Mouse (Mus musculus) bone marrow macrophage, adult 2 months (primary cell): ENCODE measurements around the gene Hoxb1. TPM values are rescaled to one million over a fixed set of nuclear protein-coding genes. Genes with fewer than 3 reads are reported as not detected.

ENCODE experiments used
- H3K27ac ChIP-seq: 2 replicates; pipeline ENCODE4 v1.5.1; 2012; ENCODE audit warnings: low read depth, low read length; ENCODE audit not compliant: insufficient read depth
- H3K4me1 ChIP-seq: 2 replicates; pipeline ENCODE4 v1.6.1; 2012; ENCODE audit warnings: low read length; ENCODE audit not compliant: control insufficient read depth, insufficient read depth
- H3K4me3 ChIP-seq: 2 replicates; pipeline ENCODE4 v1.5.1; 2012; ENCODE audit warnings: mild to moderate bottlenecking, low read length, moderate library complexity; ENCODE audit not compliant: insufficient read depth
- CTCF ChIP-seq: IDR thresholded peaks from 2 replicates; pipeline ENCODE4 v1.5.1; 2012; ENCODE audit warnings: low read depth, mild to moderate bottlenecking, low read length, moderate library complexity
- POLR2A ChIP-seq: IDR thresholded peaks from 2 replicates; pipeline ENCODE4 v1.6.1; 2012; ENCODE audit warnings: mild to moderate bottlenecking, low read depth, low read length, borderline replicate concordance
- polyA plus RNA-seq: library from polyadenylated mRNA; stranded (reverse); fragments of >200 nt; gene quantifications from 2 replicates; pipeline ENCODE4 v1.2.4, GENCODE M21; 2012; ENCODE audit not compliant: missing spikeins, insufficient read depth, insufficient read length

Hoxb1 gene
- polyA plus RNA-seq, 1 experiment: not detected

GRCm38 (mm10) chr11:96343206-96343745, 22.3 kb upstream of the Hoxb1 start:
- TF ChIP-seq CTCF: no peak
- H3K27ac ChIP-seq: no peak overlapping the region

GRCm38 (mm10) chr11:96344061-96344877, 21.3 kb upstream of the Hoxb1 start:
- Histone ChIP-seq H3K27ac (no peak overlapping the region), H3K4me3 (no peak overlapping the region), H3K4me1 (no peaks in the 10 kb centered on the region)
- no peak for TF ChIP-seq POLR2A
- TF ChIP-seq CTCF: no peak

More at GRCm38 (mm10) chr11:96343206-96343745, 22.3 kb upstream of the Hoxb1 start:
- H3K4me3 ChIP-seq: no peak overlapping the region
- no peaks in the 10 kb centered on the region for H3K4me1 ChIP-seq

GRCm38 (mm10) chr11:96344878-96345159, 20.7 kb upstream of the Hoxb1 start:
- H3K27ac ChIP-seq: no peak overlapping the region
- TF ChIP-seq POLR2A (no peak), CTCF (no peak)
- H3K4me1 ChIP-seq: no peaks in the 10 kb centered on the region

GRCm38 (mm10) chr11:96345220-96345892, 20.2 kb upstream of the Hoxb1 start:
- no peaks in the 10 kb centered on the region for H3K4me1 ChIP-seq
- H3K27ac ChIP-seq: no peak overlapping the region
- TF ChIP-seq POLR2A (no peak), CTCF (no peak)
- H3K4me3 ChIP-seq: no peak overlapping the region

More at GRCm38 (mm10) chr11:96344878-96345159, 20.7 kb upstream of the Hoxb1 start:
- no peak overlapping the region for H3K4me3 ChIP-seq

- no peaks in the 10 kb centered on the region for H3K4me1 ChIP-seq
- TF ChIP-seq CTCF (no peak), POLR2A (no peak)
- H3K4me3 ChIP-seq: no peak overlapping the region
- no peak overlapping the region for H3K27ac ChIP-seq
These were observed 19.4 kb upstream of the Hoxb1 start for GRCm38 (mm10) chr11:96345893-96346806.

GRCm38 (mm10) chr11:96346916-96347520, 18.5 kb upstream of the Hoxb1 start:
- H3K27ac ChIP-seq: no peak overlapping the region
- no peak for TF ChIP-seq CTCF
- no peak for TF ChIP-seq POLR2A
- H3K4me3 ChIP-seq: no peak overlapping the region
- H3K4me1 ChIP-seq: no peaks in the 10 kb centered on the region

- Histone ChIP-seq H3K4me3 (no peak overlapping the region), H3K27ac (no peak overlapping the region), H3K4me1 (no peaks in the 10 kb centered on the region)
- TF ChIP-seq CTCF: no peak
- TF ChIP-seq POLR2A: no peak
These were observed 17.8 kb upstream of the Hoxb1 start for GRCm38 (mm10) chr11:96347717-96348116.

GRCm38 (mm10) chr11:96348141-96348928, 17.2 kb upstream of the Hoxb1 start:
- no peak overlapping the region for H3K27ac ChIP-seq
- no peaks in the 10 kb centered on the region for H3K4me1 ChIP-seq
- no peak for TF ChIP-seq CTCF
- no peak for TF ChIP-seq POLR2A
- H3K4me3 ChIP-seq: no peak overlapping the region
